Mouse (Mus musculus) ES-Bruce4 (cell line): ENCODE measurements around the gene Snd1.

ENCODE experiments used
- CTCF ChIP-seq: IDR thresholded peaks from one replicate; pipeline ENCODE4 v1.8.1; 2011; ENCODE audit warnings: low read depth, low read length
- EP300 ChIP-seq: IDR thresholded peaks from 2 replicates; pipeline ENCODE4 v1.6.1; 2011; ENCODE audit warnings: low read depth, low read length; ENCODE audit not compliant: insufficient read depth

- no peak for TF ChIP-seq CTCF
- TF ChIP-seq EP300, result no peak
These were observed 355.4 kb downstream of the Snd1 start for GRCm38 (mm10) chr6:28830306-28830705.
